Mouse (Mus musculus) forebrain, postnatal 0 days (tissue): ENCODE measurements around the gene Fhdc1. TPM values are rescaled to one million over a fixed set of nuclear protein-coding genes. Genes with fewer than 3 reads are reported as not detected.

ENCODE experiments used
- ATAC-seq: fragments of 200-750 bp; cut with Nextera tagmentation; 2 replicates; pipeline ENCODE4 v1.8.0; 2017; ENCODE audit warnings: mild to moderate bottlenecking, moderate library complexity
- DNase-seq: peaks from one replicate; pipeline ENCODE4 v3.0.0-alpha.2; 2015
- H3K27ac ChIP-seq: fragments of 300-500 bp; sonication (generic); 2 replicates; pipeline ENCODE4 v1.5.1; 2014; ENCODE audit warnings: low read depth, mild to moderate bottlenecking, antibody characterized with exemption, low read length, moderate library complexity, mixed read lengths
- H3K27me3 ChIP-seq: fragments of 300-500 bp; sonication (generic); 2 replicates; pipeline ENCODE4 v1.6.1; 2014; ENCODE audit warnings: mild to moderate bottlenecking, low read length, mixed read lengths; ENCODE audit not compliant: insufficient read depth
- H3K36me3 ChIP-seq: fragments of 300-500 bp; sonication (generic); 2 replicates; pipeline ENCODE4 v1.6.1; 2014; ENCODE audit warnings: mild to moderate bottlenecking, moderate library complexity; ENCODE audit not compliant: insufficient read depth
- H3K4me1 ChIP-seq: fragments of 300-500 bp; sonication (generic); 2 replicates; pipeline ENCODE4 v1.6.1; 2014; ENCODE audit warnings: antibody characterized with exemption; ENCODE audit not compliant: insufficient read depth
- H3K4me2 ChIP-seq: fragments of 300-500 bp; sonication (generic); 2 replicates; pipeline ENCODE4 v1.6.1; 2014; ENCODE audit warnings: low read depth, mild to moderate bottlenecking, moderate library complexity
- H3K4me3 ChIP-seq: fragments of 300-500 bp; sonication (generic); 2 replicates; pipeline ENCODE4 v1.5.1; 2014; ENCODE audit warnings: low read depth, low read length, mixed read lengths
- H3K9ac ChIP-seq: fragments of 300-500 bp; sonication (generic); 2 replicates; pipeline ENCODE4 v1.6.1; 2014; ENCODE audit warnings: mild to moderate bottlenecking
- H3K9me3 ChIP-seq: fragments of 300-500 bp; sonication (generic); 2 replicates; pipeline ENCODE4 v1.6.1; 2016; ENCODE audit warnings: low read length
- CTCF ChIP-seq: sonication (generic); IDR thresholded peaks from 2 replicates; pipeline ENCODE4 v1.5.1; 2016; ENCODE audit warnings: antibody characterized with exemption, control low read depth, low read depth
- WGBS: fragments of 180-500 bp; shearing (Covaris S2); extraction: QIAGEN DNeasy Blood & Tissue Kit; methylation state at CpG from one replicate; pipeline ENCODE4 v1.1.7; 2014; 5-methylcytosine and 5-hydroxymethylcytosine counted together
- polyA plus RNA-seq: library from polyadenylated mRNA; unstranded; fragments of >200 nt; fragmentation: Nextera tagmentation; extraction: Ambion mirVana; gene quantifications from 2 replicates; pipeline ENCODE4 v1.2.1, GENCODE M21; 2015
- total RNA-seq: library from RNA; depleted of rRNA; stranded (reverse); fragments of >200 nt; gene quantifications from 2 replicates; pipeline ENCODE4 v1.2.3, GENCODE M21; 2014; rRNA removed

The Fhdc1 gene
- total RNA-seq (3.5 and 3.7 TPM in 2 replicates), polyA plus RNA-seq (1.6 and 1.7 TPM in 2 replicates)

DNA sequence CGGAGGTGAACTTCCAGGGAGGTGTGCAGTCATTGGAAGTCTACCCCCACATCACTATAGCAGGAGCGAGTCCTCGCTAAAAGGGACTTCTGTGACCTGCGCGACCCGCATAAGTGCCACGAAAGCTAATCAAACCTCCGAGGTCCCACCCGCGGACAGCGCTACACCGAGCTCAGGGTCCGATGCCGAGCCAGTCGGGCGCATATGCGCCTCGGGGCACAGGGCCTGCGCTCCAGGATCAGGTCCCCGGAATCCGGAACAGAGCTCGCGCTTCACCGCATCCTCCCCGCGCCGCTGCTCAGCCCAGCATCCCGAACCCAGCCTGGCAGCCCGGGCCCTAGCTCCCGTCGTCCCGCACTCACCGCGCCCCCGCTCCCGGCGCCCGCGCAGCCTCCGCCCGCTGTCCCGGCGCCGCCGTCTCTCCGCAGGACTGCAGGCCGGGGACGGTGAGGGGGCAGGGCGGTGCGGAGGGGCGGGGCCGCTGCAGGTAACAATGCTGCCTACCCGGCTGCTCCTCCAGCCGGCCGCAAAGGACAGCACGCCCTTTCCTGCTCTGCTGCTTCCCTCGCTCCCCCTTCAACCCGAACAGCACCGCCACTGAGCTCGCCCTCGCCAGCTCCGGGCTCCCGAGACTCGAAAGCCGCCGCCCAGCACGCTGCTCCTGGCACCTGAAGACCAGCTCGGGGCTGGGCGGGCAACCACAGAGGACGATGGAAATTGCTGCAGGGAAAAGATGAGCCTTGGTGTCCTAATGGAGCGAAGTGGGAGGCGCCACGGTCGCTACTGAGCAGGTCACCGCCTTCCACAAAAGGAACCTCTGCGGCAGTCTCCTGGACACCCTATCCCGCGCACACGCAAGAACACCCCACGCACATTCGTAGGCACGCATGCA, at the start of gene Fhdc1:
Gene Fhdc1 (minus strand): TSS at position 424 of the 892 bp plus-strand sequence.
- no peak within 1 kb of the TSS for H3K27ac ChIP-seq
- no peak for TF ChIP-seq CTCF
- H3K4me1 ChIP-seq = 0 out of 2 replicates have a peak, but pooled peaks cover 18% of the 10 kb centered on the region
- H3K36me3 ChIP-seq = no peaks in the 10 kb centered on the region
- H3K9ac ChIP-seq = peak within 1 kb of the TSS; percentile 66
- peak within 1 kb of the TSS; percentile 98 for H3K4me2 ChIP-seq
- peak within 1 kb of the TSS; percentile 70 for H3K4me3 ChIP-seq
- H3K9me3 ChIP-seq = no peaks in the 10 kb centered on the region
- DNase-seq (peak; percentile 57), ATAC-seq (peak; percentile 73)
- H3K27me3 ChIP-seq = peaks cover 22% of the 10 kb centered on the region
- under 1% methylated on average over 82 of the region's 82 CpGs for WGBS

DNA sequence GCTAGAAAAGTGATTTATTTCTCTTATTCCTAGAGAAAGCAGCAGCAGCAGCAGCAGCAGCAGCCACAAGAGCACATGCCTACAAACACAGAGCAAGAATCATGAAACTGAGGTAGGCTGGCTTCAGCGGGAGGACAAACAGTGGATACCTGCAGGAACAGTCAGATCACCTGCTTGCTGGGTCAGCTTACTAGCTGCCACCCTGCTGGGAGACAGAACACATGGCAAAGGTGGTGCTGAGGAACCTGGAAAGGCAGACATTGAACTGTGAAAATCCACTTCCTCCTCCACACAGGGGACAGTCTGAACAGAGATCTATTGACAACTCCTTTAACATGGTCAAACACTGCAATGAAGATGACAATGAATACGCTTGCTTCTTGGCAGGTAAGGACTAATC, 48.8 kb upstream of the Fhdc1 start:
- no peak overlapping the region for H3K4me3 ChIP-seq
- DNase-seq (no peak), ATAC-seq (no peak)
- H3K9me3 ChIP-seq = no peaks in the 10 kb centered on the region
- no peak overlapping the region for H3K27ac ChIP-seq
- 82% methylated on average over 2 of the region's 2 CpGs for WGBS
- no peak overlapping the region for H3K9ac ChIP-seq
- no peak for TF ChIP-seq CTCF
- no peaks in the 10 kb centered on the region for H3K36me3 ChIP-seq
- H3K27me3 ChIP-seq = no peaks in the 10 kb centered on the region
- H3K4me1 ChIP-seq = no peaks in the 10 kb centered on the region
- H3K4me2 ChIP-seq = no peak overlapping the region

- Histone ChIP-seq H3K4me2 (no peak overlapping the region), H3K27me3 (no peaks in the 10 kb centered on the region), H3K9me3 (no peaks in the 10 kb centered on the region), H3K27ac (no peak overlapping the region), H3K36me3 (no peaks in the 10 kb centered on the region), H3K9ac (no peak overlapping the region), H3K4me1 (no peaks in the 10 kb centered on the region), H3K4me3 (no peak overlapping the region)
- no peak for ATAC-seq
- DNase-seq = no peak
- WGBS = 74% methylated on average over 1 of the region's 1 CpGs
- no peak for TF ChIP-seq CTCF
Observed at GRCm38 (mm10) chr3:84524952-84525351, 44.7 kb upstream of the Fhdc1 start.

- Histone ChIP-seq H3K27ac (no peak overlapping the region), H3K36me3 (0 out of 2 replicates have a peak, but pooled peaks cover 4% of the 10 kb centered on the region), H3K4me1 (no peaks in the 10 kb centered on the region), H3K4me2 (no peak overlapping the region), H3K9me3 (no peaks in the 10 kb centered on the region), H3K27me3 (no peaks in the 10 kb centered on the region), H3K9ac (no peak overlapping the region), H3K4me3 (no peak overlapping the region)
- 97% methylated on average over 3 of the region's 3 CpGs for WGBS
- no peak for ATAC-seq
- no peak for TF ChIP-seq CTCF
- DNase-seq = no peak
Observed at GRCm38 (mm10) chr3:84516163-84516562, 35.9 kb upstream of the Fhdc1 start.

GRCm38 (mm10) chr3:84512774-84513515, 32.7 kb upstream of the Fhdc1 start:
- no peak overlapping the region for H3K9ac ChIP-seq
- DNase-seq (no peak), ATAC-seq (no peak)
- H3K4me2 ChIP-seq = no peak overlapping the region
- WGBS = 68% methylated on average over 6 of the region's 6 CpGs
- no peaks in the 10 kb centered on the region for H3K9me3 ChIP-seq
- H3K36me3 ChIP-seq = peaks cover 4% of the 10 kb centered on the region; the same call in 1 of the 2 replicates
- no peak overlapping the region for H3K27ac ChIP-seq
- H3K27me3 ChIP-seq = no peaks in the 10 kb centered on the region
- H3K4me1 ChIP-seq = no peaks in the 10 kb centered on the region
- H3K4me3 ChIP-seq = no peak overlapping the region
- TF ChIP-seq CTCF = no peak

GRCm38 (mm10) chr3:84505193-84505592, 25.0 kb upstream of the Fhdc1 start:
- no peak for TF ChIP-seq CTCF
- H3K4me3 ChIP-seq = no peak overlapping the region
- no peaks in the 10 kb centered on the region for H3K4me1 ChIP-seq
- DNase-seq = no peak
- no peak for ATAC-seq
- no peak overlapping the region for H3K27ac ChIP-seq
- H3K36me3 ChIP-seq = peaks cover 4% of the 10 kb centered on the region
- H3K9me3 ChIP-seq = no peaks in the 10 kb centered on the region
- H3K9ac ChIP-seq = no peak overlapping the region
- 88% methylated on average over 4 of the region's 4 CpGs for WGBS
- H3K27me3 ChIP-seq = no peaks in the 10 kb centered on the region
- no peak overlapping the region for H3K4me2 ChIP-seq

DNA sequence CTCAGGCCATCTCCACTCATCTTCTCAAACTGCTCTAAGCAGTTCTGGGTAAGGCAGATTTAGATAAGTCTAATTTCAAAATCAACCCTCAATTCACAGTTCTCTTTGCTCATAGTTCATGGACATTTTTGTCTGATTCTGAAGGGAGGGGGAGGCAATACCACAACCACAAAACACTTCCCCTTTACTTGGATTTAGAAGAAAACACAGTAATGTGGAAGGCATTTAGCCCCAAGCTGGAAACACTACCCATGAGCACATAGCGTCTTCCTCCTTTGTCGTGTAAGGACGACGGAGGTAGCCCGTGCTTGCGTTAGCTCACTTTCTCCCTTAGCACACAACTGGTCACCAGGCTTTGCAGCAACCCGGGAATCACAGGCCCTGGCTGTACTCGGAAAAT, 24.1 kb upstream of the Fhdc1 start:
- TF ChIP-seq CTCF = no peak
- 92% methylated on average over 8 of the region's 8 CpGs for WGBS
- Histone ChIP-seq H3K27ac (no peak overlapping the region), H3K9me3 (no peaks in the 10 kb centered on the region), H3K4me1 (no peaks in the 10 kb centered on the region), H3K4me2 (no peak overlapping the region), H3K36me3 (peaks cover 4% of the 10 kb centered on the region), H3K4me3 (no peak overlapping the region), H3K27me3 (no peaks in the 10 kb centered on the region), H3K9ac (no peak overlapping the region)
- DNase-seq (no peak), ATAC-seq (no peak)
